Mouse (Mus musculus): ENCODE measurements around the gene Glis1. TPM values are rescaled to one million over a fixed set of nuclear protein-coding genes. Genes with fewer than 3 reads are reported as not detected.

The Glis1 gene
- polyA plus RNA-seq, 1 experiment from 2014 or later = 1.7 TPM

DNA sequence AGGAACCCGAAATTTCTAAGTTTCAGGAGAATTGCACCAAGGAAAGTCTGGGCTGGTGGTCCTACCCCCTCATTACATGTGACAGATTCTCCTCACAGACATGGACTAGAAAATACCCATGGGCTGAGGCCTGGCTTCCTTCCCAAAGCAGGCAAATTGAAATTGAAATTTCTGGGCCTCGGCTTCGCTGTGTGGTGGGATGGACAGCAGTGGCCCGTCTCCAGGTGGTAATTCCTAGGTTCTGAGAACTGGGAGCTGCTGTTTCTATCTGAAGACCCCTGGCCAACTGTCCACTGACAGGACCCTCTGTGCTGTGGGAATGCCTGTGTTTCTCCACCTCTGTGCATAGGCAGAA lies 49.8 kb downstream of the Glis1 start:
- Histone ChIP-seq H3K9me3 (no peaks in the 10 kb centered on the region), H3K4me2 (no peak overlapping the region), H3K4me3 (no peak overlapping the region), H3K9ac (no peak overlapping the region), H3K27ac (no peak overlapping the region), H3K4me1 (peaks cover 5% of the 10 kb centered on the region; the same call in 1 of the 2 replicates), H3K36me3 (no peaks in the 10 kb centered on the region), H3K27me3 (no peaks in the 10 kb centered on the region)
- ATAC-seq (ENCODE audit: borderline replicate concordance, extremely low read depth, low FRiP score, low TSS enrichment) = no peak
- 85% methylated on average over 4 of the region's 4 CpGs for WGBS

DNA sequence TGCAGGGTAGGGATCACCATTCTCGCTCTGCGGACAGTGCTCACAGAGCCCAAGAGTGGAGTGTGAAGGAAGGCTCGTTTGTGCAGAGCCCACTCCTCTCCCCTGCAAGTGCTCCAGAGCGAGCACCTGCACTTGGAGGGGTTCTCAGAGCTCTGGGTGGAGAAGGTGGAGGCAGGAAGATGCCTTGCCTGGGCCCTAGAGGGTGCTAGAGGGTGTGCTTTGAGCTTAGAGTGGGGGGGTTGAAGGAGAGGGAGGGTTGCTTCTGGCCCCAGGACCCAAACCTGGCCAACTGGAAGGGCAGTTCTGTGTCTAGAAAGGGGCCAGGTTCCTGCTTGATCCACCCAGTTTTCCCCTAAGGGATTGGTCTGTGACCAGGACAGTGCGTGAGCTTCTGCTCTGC lies 51.5 kb downstream of the Glis1 start:
- peaks cover 8% of the 10 kb centered on the region; the same call in 1 of the 2 replicates for H3K4me1 ChIP-seq
- ATAC-seq (ENCODE audit: borderline replicate concordance, extremely low read depth, low FRiP score, low TSS enrichment) = no peak
- no peak overlapping the region for H3K9ac ChIP-seq
- H3K27ac ChIP-seq = no peak overlapping the region
- WGBS = 69% methylated on average over 5 of the region's 5 CpGs
- H3K4me3 ChIP-seq = no peak overlapping the region
- H3K36me3 ChIP-seq = no peaks in the 10 kb centered on the region
- H3K9me3 ChIP-seq = no peaks in the 10 kb centered on the region
- no peaks in the 10 kb centered on the region for H3K27me3 ChIP-seq
- H3K4me2 ChIP-seq = no peak overlapping the region

DNA sequence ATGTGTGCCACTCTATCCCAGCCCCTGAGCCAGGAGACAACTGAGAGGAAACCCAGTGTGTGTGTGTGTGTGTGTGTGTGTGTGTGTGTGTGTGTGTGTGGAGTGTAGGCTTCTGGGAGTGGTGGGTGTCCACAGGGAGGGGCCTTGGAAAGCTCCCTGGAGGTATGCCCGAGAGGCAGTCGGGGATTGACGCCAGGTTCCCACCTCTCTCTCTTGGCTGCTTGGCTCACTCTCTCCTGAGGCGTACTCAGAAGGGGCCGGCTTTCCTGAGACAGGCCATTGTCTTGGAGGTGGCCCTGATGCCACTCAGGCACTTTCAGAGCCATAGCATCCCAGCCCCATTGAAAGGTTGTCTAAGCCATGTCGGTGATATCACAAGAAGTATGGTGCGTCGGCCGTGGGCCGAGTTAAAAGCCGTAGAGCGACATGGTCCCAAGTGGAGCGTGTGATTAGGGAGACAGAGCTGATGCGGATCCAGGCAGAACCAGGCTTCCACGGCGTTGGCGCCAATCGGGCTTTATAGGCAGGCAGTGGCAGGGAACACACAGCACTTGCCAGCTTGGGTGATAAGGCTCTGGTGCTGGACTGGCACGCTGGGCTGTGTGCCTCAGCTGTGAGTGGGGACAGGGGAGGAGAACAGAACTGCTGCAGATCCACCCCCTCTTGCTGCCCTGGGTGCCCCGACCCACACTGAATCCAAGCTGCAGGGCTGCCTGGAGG lies 54.9 kb downstream of the Glis1 start:
- H3K27ac ChIP-seq = no peak overlapping the region
- WGBS = 71% methylated on average over 20 of the region's 20 CpGs
- no peaks in the 10 kb centered on the region for H3K36me3 ChIP-seq
- no peak overlapping the region for H3K4me2 ChIP-seq
- no peak for ATAC-seq (ENCODE audit: borderline replicate concordance, extremely low read depth, low FRiP score, low TSS enrichment)
- no peaks in the 10 kb centered on the region for H3K9me3 ChIP-seq
- no peaks in the 10 kb centered on the region for H3K27me3 ChIP-seq
- H3K9ac ChIP-seq = no peak overlapping the region
- H3K4me3 ChIP-seq = no peak overlapping the region
- H3K4me1 ChIP-seq = peaks cover 7% of the 10 kb centered on the region; the same call in 1 of the 2 replicates

DNA sequence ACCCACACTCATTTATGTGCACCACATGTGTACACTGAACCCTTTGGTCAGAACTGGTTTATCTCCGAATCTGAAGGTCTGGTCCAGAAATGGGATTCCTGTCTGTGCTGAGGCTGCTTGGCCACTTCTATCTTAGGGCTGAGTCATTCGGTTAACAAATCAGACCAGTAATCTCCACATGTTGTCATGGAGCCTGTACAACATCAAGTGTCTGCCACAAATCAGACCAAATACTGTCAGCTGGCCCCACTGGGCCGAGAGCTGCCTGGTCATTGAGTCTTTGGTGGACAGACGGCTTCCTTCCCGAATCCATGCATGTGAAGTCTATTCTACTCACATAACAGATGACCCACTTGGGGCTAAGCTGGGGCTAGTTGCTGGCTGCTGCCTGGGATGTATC lies 58.6 kb downstream of the Glis1 start:
- no peak for ATAC-seq (ENCODE audit: borderline replicate concordance, extremely low read depth, low FRiP score, low TSS enrichment)
- no peak overlapping the region for H3K27ac ChIP-seq
- no peaks in the 10 kb centered on the region for H3K27me3 ChIP-seq
- no peak overlapping the region for H3K4me3 ChIP-seq
- H3K36me3 ChIP-seq = no peaks in the 10 kb centered on the region
- 62% methylated on average over 5 of the region's 5 CpGs for WGBS
- H3K4me1 ChIP-seq = peaks cover 7% of the 10 kb centered on the region; the same call in 1 of the 2 replicates
- no peaks in the 10 kb centered on the region for H3K9me3 ChIP-seq
- H3K9ac ChIP-seq = no peak overlapping the region
- no peak overlapping the region for H3K4me2 ChIP-seq

DNA sequence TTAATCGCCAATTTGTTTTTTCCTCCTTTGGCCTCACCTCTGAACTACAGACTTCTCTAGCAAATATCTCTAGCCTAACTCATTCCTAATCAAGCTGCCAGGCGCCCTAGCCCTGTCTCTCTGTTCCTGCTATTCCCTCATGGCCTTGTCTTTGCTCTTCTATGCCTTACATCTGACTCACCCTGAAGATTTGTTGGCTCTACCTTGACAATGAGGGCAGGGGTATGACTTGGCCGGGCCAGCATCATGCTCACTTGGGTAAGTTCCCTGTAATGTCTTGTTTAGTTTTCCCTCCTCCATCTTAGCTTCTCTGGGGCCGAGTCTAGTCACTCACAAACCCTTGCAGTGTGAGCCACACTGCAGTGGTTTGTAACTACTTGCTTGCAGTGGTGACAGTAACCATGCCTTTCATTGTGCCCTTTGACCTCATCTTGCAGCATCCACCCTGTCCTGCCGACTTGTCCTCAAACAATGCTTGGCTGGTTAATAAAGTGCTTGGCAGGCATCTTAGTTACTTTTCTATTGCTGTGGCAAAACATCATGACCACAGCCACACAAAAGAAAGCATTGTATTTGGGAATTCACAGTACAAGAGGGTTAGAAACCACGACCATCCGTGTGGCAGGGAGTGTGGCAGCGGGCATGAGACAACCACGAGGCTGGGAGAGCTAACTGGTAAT lies 61.5 kb downstream of the Glis1 start:
- Histone ChIP-seq H3K27ac (no peak overlapping the region), H3K4me1 (no peaks in the 10 kb centered on the region), H3K4me3 (no peak overlapping the region), H3K27me3 (no peaks in the 10 kb centered on the region), H3K9me3 (no peaks in the 10 kb centered on the region), H3K4me2 (no peak overlapping the region), H3K36me3 (no peaks in the 10 kb centered on the region), H3K9ac (no peak overlapping the region)
- no peak for ATAC-seq (ENCODE audit: borderline replicate concordance, extremely low read depth, low FRiP score, low TSS enrichment)
- 75% methylated on average over 9 of the region's 9 CpGs for WGBS

DNA sequence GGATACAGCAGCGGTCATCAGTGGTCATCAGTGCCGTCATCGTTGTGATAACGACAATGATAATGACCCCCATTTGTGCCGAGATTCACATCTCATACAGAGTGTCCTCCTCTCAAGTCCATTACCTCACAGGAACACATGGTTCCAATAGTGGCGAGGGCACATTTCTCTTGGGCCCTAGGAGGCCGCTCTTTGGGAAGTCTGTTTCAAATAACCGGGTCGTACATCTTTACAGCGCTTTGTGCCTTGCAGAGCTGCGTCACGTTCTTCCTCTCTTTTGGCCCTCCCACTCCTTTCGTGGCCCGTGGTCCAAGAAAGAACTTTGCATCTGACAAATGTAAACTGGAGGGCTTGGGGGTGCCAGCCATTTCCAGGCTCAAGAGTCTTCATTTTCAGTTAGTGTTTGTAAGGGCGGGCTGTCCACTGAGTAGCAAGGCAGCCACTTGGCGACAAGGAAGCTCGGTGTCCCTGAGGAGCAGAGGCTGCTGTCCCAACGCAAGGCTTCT lies 63.1 kb downstream of the Glis1 start:
- no peak overlapping the region for H3K9ac ChIP-seq
- WGBS = 78% methylated on average over 18 of the region's 18 CpGs

DNA sequence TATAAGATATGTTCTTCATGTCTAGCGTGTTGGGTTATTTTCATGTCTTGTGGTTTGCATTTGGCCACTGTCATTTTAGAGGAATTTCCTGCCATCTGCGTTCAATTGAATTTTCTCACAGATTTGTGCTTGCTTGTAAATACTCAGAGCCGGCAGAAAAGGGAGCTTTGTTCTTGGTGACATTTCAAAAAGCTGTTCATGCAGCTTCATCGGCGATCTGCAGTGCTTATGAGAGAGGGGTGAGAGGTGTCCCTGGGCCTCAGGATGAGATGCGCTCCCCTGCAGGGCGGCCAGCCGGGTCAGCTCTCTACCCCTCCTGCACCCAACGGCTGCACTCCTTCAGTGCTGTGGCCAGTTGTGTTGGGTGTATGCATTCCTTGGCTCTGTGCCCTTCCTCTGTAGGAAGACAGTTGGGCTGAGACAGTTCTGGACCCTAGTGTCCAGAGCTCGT lies 68.2 kb downstream of the Glis1 start:
- no peak overlapping the region for H3K9ac ChIP-seq
- H3K4me3 ChIP-seq = no peak overlapping the region
- no peaks in the 10 kb centered on the region for H3K27me3 ChIP-seq
- 34% methylated on average over 10 of the region's 10 CpGs for WGBS
- H3K4me2 ChIP-seq = no peak overlapping the region
- peak; percentile 38; the same call in 1 of the 2 replicates for ATAC-seq (ENCODE audit: borderline replicate concordance, extremely low read depth, low FRiP score, low TSS enrichment)
- H3K27ac ChIP-seq = peak overlapping the region; percentile 17; the same call in 1 of the 2 replicates
- no peaks in the 10 kb centered on the region for H3K36me3 ChIP-seq
- H3K9me3 ChIP-seq = no peaks in the 10 kb centered on the region
- peaks cover 15% of the 10 kb centered on the region for H3K4me1 ChIP-seq

More for the DNA sequence above, 63.1 kb downstream of the Glis1 start:
- Histone ChIP-seq H3K27me3 (no peaks in the 10 kb centered on the region), H3K36me3 (no peaks in the 10 kb centered on the region), H3K4me1 (0 out of 2 replicates have a peak, but pooled peaks cover 7% of the 10 kb centered on the region), H3K4me3 (no peak overlapping the region), H3K9me3 (no peaks in the 10 kb centered on the region), H3K4me2 (no peak overlapping the region), H3K27ac (no peak overlapping the region)
- ATAC-seq (ENCODE audit: borderline replicate concordance, extremely low read depth, low FRiP score, low TSS enrichment) = no peak

DNA sequence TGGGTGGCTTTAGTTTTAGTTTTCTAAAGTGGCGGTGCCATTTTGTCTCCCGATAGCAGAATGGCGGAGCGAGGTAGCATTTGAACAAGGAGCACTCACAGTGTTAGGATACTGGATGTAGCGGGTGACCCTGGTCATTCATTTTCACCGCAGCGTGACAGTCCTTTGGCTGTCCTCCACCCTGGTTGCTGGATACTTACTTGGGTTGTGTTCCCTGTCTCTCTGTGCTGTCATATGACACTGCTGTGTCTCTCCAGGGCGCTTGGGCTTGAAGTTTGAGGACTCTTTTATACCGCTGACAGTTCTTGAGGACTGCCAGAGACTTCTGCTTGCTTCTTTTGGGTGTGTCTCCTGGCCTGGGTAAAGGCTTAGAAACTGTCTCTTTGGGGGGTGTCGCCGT lies 80.6 kb downstream of the Glis1 start:
- no peak for ATAC-seq (ENCODE audit: borderline replicate concordance, extremely low read depth, low FRiP score, low TSS enrichment)

DNA sequence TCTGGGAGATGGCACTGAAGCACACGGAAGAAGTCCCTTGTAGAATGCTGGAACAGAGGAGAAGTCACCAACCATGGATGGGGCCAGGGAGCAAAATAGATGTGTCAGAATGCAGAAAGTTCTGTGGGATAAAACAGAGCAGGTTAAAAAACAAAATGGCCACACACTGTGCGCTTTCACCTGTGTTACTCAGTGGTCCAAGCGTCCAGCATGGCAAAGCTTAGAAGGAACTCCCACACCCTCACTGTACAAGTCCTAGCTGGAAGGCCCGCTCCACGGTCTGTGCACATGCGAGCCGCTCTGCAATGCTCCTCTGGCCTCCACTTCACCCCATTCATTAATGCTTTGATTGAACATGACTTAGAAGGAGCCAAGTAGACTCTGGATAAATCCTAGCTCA lies 81.2 kb downstream of the Glis1 start:
- H3K4me1 ChIP-seq = no peaks in the 10 kb centered on the region
- H3K9me3 ChIP-seq = no peaks in the 10 kb centered on the region
- 90% methylated on average over 7 of the region's 7 CpGs for WGBS
- no peak overlapping the region for H3K4me2 ChIP-seq
- H3K36me3 ChIP-seq = no peaks in the 10 kb centered on the region
- no peaks in the 10 kb centered on the region for H3K27me3 ChIP-seq
- H3K4me3 ChIP-seq = no peak overlapping the region
- H3K27ac ChIP-seq = no peak overlapping the region
- ATAC-seq (ENCODE audit: borderline replicate concordance, extremely low read depth, low FRiP score, low TSS enrichment) = no peak
- no peak overlapping the region for H3K9ac ChIP-seq

More for the DNA sequence above, 80.6 kb downstream of the Glis1 start:
- H3K27ac ChIP-seq = no peak overlapping the region
- H3K4me3 ChIP-seq = no peak overlapping the region
- H3K36me3 ChIP-seq = no peaks in the 10 kb centered on the region
- no peaks in the 10 kb centered on the region for H3K27me3 ChIP-seq
- no peak overlapping the region for H3K4me2 ChIP-seq
- 89% methylated on average over 11 of the region's 11 CpGs for WGBS
- H3K9ac ChIP-seq = no peak overlapping the region
- H3K9me3 ChIP-seq = no peaks in the 10 kb centered on the region
- H3K4me1 ChIP-seq = no peaks in the 10 kb centered on the region

DNA sequence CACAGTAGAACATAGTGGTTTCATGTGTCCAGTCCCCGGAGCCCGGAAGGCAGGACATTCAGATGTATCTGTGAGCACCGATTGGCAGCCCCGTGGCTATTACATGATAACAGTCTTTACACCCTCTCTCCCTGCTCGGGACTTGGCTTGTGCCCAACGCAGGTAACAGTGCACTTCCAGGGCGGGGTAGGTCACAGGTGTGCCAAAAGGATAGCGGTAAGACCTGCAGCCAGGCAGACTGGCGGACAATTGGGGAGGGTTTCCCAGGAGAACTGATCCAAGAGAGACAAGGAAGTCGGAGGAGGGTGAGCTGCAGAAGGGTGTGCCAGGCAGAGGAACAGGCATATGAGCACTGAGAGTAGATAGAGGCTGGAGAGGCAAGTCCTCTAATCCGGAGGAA lies 84.4 kb downstream of the Glis1 start:
- Histone ChIP-seq H3K9me3 (no peaks in the 10 kb centered on the region), H3K36me3 (no peaks in the 10 kb centered on the region), H3K4me2 (no peak overlapping the region), H3K4me1 (no peaks in the 10 kb centered on the region), H3K27me3 (no peaks in the 10 kb centered on the region), H3K9ac (no peak overlapping the region), H3K27ac (no peak overlapping the region), H3K4me3 (no peak overlapping the region)
- ATAC-seq (ENCODE audit: borderline replicate concordance, extremely low read depth, low FRiP score, low TSS enrichment) = no peak
- WGBS = 79% methylated on average over 11 of the region's 11 CpGs

DNA sequence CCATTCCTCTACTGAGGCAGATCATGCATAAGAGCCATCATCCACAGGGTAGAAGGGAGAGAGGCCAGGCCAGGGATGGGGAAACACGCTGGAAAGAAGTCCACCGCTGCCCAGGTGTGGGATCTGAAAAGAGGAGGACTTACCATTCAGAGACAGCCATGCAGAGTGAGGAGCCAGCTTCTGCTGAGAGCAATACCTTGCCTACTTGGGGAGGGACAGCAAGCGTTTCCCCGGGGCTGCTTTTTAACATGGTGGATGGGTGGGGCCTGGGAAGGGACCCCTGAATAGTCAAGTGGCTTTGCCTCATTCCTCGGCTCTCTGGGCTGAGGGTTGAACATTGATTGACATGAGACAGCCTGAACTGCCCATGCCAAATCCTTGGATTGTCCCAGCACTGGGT lies 85.7 kb downstream of the Glis1 start:
- Histone ChIP-seq H3K9ac (no peak overlapping the region), H3K36me3 (no peaks in the 10 kb centered on the region), H3K27ac (no peak overlapping the region), H3K9me3 (no peaks in the 10 kb centered on the region), H3K4me1 (no peaks in the 10 kb centered on the region), H3K4me3 (no peak overlapping the region), H3K4me2 (no peak overlapping the region), H3K27me3 (no peaks in the 10 kb centered on the region)
- no peak for ATAC-seq (ENCODE audit: borderline replicate concordance, extremely low read depth, low FRiP score, low TSS enrichment)
- whole genome bisulfite sequencing = 83% methylated on average over 5 of the region's 5 CpGs

DNA sequence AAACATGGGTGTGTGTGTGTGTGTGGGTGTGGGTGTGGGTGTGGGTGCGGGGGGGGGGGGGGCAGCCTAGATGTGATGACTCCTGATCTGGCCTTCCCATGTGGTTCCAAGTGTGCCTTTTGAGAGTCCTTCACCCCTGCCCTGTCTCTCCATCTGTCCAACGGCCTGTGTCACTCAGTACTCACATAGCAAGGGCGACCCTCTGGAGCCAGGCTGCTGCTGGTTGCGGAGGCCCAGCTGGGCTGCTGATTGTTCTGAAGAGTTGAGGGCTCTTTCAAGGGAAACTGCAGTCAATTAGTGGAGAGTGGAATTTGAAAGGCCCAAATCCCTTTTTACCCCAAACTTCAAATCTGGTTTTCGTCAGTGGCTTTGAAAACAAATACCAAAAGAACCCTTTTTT lies 86.4 kb downstream of the Glis1 start:
- H3K9ac ChIP-seq = no peak overlapping the region
- WGBS = 45% methylated on average over 4 of the region's 5 CpGs
- H3K4me1 ChIP-seq = no peaks in the 10 kb centered on the region
- no peak for ATAC-seq (ENCODE audit: borderline replicate concordance, extremely low read depth, low FRiP score, low TSS enrichment)
- no peak overlapping the region for H3K4me2 ChIP-seq
- no peak overlapping the region for H3K27ac ChIP-seq
- H3K9me3 ChIP-seq = no peaks in the 10 kb centered on the region
- H3K36me3 ChIP-seq = no peaks in the 10 kb centered on the region
- H3K4me3 ChIP-seq = no peak overlapping the region
- no peaks in the 10 kb centered on the region for H3K27me3 ChIP-seq

Data from lung, embryonic 15.5 days (tissue).